Mouse (Mus musculus): Measurements from ENCODE around the gene Commd1.

DNA sequence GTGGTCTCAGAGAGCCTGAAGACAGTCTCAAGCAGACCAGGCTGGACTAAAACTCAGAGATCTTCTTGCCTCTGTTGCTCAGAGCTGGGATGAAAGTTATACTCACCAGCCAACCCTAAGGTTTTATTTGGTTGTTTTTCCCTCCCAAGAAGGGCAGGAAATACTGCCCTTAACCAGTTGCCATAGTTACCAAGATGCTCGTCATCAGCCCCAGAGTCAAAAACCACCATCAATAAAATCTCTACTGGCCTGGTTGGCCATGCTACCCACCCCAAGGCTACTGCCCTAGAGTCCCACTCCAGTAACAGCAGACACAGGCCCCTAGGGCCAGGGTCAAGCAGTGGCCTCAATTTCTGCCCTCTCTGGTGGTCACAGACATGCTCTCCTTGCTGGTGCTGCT is 129.7 kb downstream of the Commd1 start:
- TF ChIP-seq POLR2A (IDR thresholded peaks at IDR 0.05; ENCODE audit: borderline replicate concordance, control insufficient read depth, low read depth, low read length) (no peak), CTCF (IDR thresholded peaks at IDR 0.05; ENCODE audit: control insufficient read depth, insufficient read depth, low read length) (no peak)
